Mouse (Mus musculus) spleen, postnatal 10 days (tissue): Measurements from ENCODE around the gene Gm20662.
A peak's percentile ranks its signal among the peaks of the same experiment; 100 is the strongest.

Experiments
- DNase-seq, 2 experiments: peaks; one replicate each; pipeline ENCODE4 v3.0.0; 2021 to 2022; ENCODE audit warnings: low spot score in 2 of 2

The Gm20662 gene

GRCm38 (mm10) chr9:108053665-108054225 is 57.6 kb downstream of the Gm20662 start:
- DNase-seq: no peak

GRCm38 (mm10) chr9:108054331-108055040 is 58.3 kb downstream of the Gm20662 start:
- no peak for DNase-seq

DNA sequence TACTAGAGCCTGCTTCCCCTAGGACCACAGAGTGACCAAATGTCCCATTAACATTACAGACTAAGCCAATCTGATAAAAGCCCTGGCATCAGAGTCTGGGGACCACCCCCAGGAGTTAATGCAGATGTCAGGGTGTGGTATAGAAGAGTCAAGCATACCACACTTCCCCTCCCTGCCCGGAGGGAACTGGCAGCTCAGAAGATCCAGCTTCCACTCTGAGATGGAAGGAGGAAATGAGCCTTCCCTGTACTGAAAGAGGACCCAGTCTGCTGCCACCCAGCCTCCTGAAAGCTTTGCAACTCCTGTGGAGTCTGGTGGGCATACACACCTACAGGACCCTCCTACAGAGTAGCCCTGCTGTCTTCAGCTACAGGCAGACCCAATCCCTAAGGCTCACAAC is 58.9 kb downstream of the Gm20662 start:
- no peak for DNase-seq

GRCm38 (mm10) chr9:108055661-108056237 is 59.6 kb downstream of the Gm20662 start:
- no peak for DNase-seq

DNA sequence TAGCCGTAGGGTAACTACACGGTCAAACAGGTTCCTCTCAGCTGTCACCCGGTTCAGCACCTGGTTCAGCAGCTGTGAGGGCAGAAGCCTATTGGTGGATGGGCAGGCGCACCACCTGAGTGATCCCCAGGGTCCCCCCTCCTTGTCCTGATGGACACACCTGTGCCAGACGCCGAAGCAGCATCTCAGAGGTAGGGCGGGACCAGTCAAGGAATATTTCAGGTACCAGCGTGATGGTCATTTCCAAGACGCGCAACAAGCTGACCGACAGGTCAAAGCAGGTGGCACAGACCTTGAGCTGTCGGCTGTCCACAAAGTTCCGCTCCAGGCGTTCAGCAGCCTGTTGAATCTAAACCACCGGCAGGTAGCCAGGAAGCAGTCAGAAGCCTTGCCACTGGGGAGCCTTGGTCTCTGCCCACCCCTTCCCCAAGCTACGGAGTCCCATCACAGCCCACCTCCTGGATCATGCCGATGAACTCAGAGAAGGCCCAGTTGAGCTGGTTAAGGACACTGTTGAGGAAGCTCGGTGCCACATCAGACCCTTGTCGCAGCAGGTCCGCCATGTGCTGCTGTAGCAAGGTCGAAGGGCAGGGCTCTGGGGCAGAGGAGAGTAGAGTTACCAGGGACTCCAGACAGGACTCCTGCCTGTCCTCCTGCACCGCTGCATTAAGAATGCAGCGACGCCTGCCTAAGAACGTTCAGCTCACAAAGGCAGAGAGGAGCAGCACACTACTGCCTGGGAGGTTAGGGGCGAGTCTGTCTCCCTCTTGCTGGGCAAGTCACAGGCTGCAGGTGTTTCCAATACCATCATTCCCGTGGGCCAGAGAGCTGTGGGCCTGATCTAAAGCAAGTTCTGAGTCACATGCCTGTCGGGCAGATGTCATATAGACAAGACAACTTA is 60.5 kb downstream of the Gm20662 start:
- peak in 1 of 2 experiments; percentile 16 for DNase-seq

GRCm38 (mm10) chr9:108057262-108057562 is 61.1 kb downstream of the Gm20662 start:
- DNase-seq: no peak

- DNase-seq: no peak
Measured at GRCm38 (mm10) chr9:108058291-108058690, 62.1 kb downstream of the Gm20662 start.

GRCm38 (mm10) chr9:108062142-108062541 is 66.0 kb downstream of the Gm20662 start:
- peak in 1 of 2 experiments; percentile 14 for DNase-seq

DNA sequence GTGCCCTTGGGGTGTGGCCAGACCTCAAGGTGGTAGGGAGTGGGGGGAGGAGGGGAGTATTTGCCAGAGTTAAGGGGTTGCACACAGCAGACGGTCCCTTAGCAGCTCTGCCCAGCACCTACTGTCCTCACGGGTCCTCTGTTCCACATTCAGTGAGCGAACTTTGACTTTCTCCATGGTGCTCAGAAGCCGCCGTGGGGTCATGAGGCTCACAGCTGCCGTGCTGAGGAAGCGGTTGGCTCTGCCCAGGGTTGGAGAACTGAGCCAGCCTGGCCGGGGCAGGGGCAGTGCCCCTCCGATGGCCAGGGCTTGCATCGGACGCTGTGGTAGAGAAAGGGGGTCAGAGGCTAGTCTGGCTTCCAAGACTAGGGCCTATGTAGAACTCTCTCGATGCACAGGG is 67.2 kb downstream of the Gm20662 start:
- no peak for DNase-seq

- peak; percentile 58 to 77 for DNase-seq
Measured at GRCm38 (mm10) chr9:108065491-108066011, 69.4 kb downstream of the Gm20662 start.

GRCm38 (mm10) chr9:108067199-108067598 is 71.0 kb downstream of the Gm20662 start:
- DNase-seq: no peak

- peak; percentile 84 to 89 for DNase-seq
Measured at GRCm38 (mm10) chr9:108067900-108068299, 71.8 kb downstream of the Gm20662 start.

DNA sequence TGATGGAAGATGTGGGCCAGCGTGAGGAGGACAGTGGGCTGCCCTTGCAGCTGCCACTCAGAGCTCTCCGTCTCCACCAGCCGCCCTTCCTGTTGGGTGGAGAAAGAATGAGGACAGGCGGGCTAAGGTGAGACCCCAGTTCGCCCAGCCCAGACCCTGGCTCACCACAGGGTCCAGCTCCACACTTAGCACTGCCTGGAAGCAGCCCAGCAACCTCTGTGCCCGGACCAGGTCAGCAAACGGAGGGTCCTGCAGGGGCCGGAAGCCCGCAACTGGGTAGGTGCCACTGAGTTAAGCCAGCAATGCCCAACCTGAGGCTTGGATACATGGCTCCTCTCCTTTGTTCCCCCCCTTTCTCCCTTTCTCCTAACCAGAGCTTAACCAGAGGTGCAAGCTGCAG is 72.9 kb downstream of the Gm20662 start:
- no peak for DNase-seq

- no peak for DNase-seq
Measured at GRCm38 (mm10) chr9:108069529-108069928, 73.4 kb downstream of the Gm20662 start.

- DNase-seq: no peak
Measured at GRCm38 (mm10) chr9:108071801-108072200, 75.7 kb downstream of the Gm20662 start.

GRCm38 (mm10) chr9:108072481-108072924 is 76.4 kb downstream of the Gm20662 start:
- no peak for DNase-seq

DNA sequence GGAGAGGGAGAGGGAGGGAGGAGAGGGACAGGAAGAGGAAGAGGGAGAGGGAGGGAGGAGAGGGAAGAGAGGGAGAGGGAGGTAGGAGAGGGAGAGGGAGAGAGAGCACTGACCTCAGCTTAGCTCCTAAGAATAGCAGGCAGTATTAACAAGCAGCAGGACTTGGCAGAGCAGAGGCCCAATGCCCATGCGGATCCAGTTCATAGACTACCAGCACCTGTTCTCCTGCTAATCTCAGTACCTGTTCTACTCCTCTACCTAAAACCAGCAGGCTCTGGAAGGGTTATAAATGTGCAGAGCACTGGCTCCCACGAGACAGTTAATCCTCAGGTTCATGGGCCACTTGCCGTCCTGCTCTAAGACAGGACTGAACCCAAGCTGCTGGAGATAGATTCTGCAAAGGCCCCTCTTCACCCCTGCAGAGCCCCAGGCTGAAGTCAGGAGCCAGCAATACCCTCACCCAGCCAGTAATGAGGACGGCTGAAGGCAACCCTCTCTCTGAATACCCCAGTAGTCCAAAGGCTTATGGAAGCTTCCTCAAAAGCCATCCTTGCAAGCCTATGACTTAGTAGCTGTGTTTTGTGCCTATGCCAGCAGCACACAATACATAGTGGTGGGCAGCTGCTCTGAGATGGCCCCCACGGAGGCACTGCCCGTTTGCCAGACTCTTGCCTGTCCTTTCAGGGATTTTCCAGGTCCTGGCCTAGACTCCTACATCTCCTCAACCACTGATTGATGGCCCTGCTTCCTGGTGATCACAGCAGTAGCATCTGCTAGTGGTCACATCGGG is 77.2 kb downstream of the Gm20662 start:
- DNase-seq: no peak

- DNase-seq: peak; percentile 69 to 73
Measured at GRCm38 (mm10) chr9:108080168-108080567, 84.0 kb downstream of the Gm20662 start, which contains the start of gene Mst1. Gene Mst1, plus strand, starts transcription at chr9:108080436.

- DNase-seq: peak; percentile 54 to 57
Measured at GRCm38 (mm10) chr9:108082549-108082948, 86.4 kb downstream of the Gm20662 start.

DNA sequence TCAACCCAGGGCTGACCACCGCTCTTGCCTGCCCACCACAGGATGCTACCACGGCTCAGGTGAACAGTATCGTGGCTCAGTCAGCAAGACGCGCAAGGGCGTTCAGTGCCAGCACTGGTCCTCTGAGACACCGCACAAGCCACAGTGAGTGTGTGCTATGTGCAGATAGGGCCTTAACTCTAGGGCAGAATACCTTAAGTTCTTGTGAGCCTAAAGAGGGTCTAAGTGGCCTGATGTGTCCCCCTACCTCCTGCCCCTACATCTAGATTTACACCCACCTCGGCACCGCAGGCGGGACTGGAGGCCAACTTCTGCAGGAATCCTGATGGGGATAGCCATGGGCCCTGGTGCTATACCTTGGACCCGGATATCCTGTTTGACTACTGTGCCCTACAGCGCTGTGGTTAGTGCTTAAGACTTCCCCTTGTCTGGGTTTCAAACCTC is 86.9 kb downstream of the Gm20662 start, which contains the start of gene Rnf123:
Gene Rnf123, minus strand, starts transcription at position 359 of the 444 bp plus-strand sequence.
- peak; percentile 65 to 68 for DNase-seq

DNA sequence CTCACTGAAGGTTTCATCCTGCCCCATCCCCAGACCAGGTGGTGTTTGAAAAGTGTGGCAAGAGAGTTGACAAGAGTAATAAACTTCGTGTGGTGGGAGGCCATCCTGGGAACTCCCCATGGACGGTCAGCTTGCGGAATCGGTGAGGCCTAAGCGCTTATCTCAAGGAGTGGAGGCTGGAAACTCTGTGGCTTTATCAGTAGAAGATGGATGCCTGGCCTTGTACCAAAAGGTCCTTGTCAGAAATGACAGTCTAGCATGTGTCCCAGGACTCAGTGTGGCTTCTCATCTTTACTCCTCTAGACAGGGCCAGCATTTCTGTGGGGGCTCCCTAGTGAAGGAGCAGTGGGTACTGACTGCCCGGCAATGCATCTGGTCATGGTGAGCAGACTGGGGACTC is 87.4 kb downstream of the Gm20662 start:
- DNase-seq: peak in 1 of 2 experiments; percentile 58
